Mouse (Mus musculus) brain, embryonic 14.5 days (tissue): ENCODE measurements around the gene Spp2.

ENCODE experiments used
- CTCF ChIP-seq: fragments of 200-500 bp; IDR thresholded peaks from 2 replicates; pipeline ENCODE4 v1.5.1; 2012; ENCODE audit warnings: inconsistent platforms, mild to moderate bottlenecking, moderate library complexity, borderline replicate concordance; ENCODE audit not compliant: insufficient read depth, insufficient read length; ENCODE audit errors: extremely low read depth
- POLR2A ChIP-seq: fragments of 200-500 bp; IDR thresholded peaks from 2 replicates; pipeline ENCODE4 v1.6.1; 2012; ENCODE audit warnings: mild to moderate bottlenecking, inconsistent platforms, borderline replicate concordance; ENCODE audit not compliant: poor library complexity, insufficient read depth, insufficient read length, severe bottlenecking; ENCODE audit errors: extremely low read depth

DNA sequence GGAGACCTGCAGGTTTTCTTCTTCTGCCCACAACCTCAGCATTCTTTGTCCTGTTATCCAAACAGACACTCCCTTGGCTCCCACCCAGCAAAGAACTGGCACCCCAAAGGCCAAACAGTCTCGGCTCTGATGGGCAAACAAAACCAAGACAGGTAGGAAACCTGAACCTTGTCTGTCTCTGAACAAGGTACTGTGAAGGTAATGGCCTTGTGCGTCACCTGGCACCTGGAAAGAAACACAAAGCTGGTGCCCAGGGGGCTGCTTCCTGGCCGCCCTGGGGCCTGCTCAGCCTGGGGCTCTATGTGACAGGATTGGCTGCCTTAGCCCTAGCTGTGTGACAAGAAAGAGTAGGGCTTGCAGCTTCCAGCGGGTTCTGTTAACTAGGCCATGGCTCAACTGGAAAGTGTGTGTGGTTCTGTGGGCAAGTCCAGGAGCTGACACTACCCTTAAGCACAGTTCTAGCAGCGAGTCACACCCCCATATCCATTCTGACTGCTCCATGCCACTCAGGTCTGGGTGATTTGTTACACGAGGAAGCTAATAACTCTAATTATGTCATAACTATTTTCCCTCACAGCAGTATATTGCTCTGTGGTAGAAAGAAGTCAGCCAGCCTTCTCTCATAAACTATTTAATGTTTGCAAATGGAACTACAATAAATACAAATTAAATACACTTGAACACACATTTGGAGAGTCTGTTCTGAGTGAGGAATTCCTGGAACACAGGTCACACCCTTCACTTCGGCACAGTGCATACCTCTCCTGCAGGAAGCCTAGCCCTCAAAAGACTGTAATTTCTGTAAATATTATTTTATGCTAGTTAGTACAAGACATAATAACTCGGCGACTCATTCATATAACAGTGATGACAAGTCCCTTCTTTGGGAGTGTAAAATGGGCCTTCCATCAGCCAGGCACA, 30.7 kb downstream of the Spp2 start:
- TF ChIP-seq CTCF (no peak), POLR2A (no peak)
